Mouse (Mus musculus) erythroblast, embryonic 14.5 days (primary cell): ENCODE results near the gene Inf2.

ENCODE experiments used
- GATA1 ChIP-seq: IDR thresholded peaks from 2 replicates; pipeline ENCODE4 v1.6.1; 2012; ENCODE audit warnings: low read length, inconsistent platforms, mixed read lengths
- TAL1 ChIP-seq: IDR thresholded peaks from 3 replicates; pipeline ENCODE4 v1.6.1; 2012; ENCODE audit warnings: low read length, inconsistent platforms, mixed read lengths

DNA sequence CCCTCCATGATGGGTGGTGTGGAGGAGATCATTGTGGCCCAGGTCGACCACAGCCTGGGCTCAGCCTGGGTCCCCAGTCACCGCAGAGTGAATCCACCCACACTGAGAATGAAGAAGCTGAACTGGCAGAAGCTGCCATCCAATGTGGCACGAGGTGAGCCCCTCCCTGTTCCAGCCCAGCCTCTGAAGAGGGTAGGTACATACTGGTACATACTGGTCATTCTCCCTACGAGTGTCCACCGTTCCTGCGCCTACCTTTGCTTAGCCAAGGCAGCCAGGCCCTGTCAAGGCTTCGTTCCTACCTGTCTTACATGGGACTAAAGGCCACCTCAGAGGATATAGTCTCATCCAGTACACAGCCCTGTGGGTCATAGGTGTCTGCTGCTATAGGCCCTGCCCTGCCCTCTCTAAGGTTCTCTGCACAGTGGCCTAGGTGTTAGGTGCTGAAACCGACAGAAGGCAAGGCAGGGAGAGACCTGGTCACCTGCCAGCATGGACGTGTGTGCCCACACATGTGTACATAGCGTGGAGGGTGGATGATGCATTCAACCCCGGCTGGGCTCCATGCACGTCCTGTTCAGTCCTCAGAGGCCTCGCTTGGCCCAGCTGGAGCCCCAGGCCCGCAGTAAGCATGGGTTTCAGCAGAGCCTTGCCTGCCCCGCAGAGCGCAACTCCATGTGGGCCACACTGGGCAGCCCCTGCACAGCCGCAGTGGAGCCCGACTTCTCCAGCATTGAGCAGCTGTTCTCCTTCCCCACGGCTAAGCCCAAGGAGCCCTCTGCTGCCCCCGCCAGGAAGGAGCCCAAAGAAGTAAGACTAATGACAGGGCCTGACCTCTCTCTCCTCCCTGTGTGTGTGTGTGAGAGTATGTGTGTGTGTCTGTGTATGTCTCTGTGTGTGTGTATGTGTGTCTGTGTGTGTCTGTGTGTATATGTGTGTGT lies 16.4 kb downstream of the Inf2 start:
- TF ChIP-seq GATA1, result no peak
- TF ChIP-seq TAL1, result no peak
